Mouse (Mus musculus): ENCODE measurements at regions not wholly inside any gene's neighbourhood (a gene's known extent, or its start where the extent isn't known, plus 50 kb on each side); places are given as distances from the start of the nearest gene placed in this dataset.

GRCm38 (mm10) chr1:193844461-193844860 lies 474.4 kb upstream of the Camk1g start:
- no peak for DNase-seq (ENCODE audit: low spot score in 2 of 2)

- DNase-seq (ENCODE audit: low spot score in 2 of 2): no peak
These were observed 430.9 kb upstream of the Camk1g start for GRCm38 (mm10) chr1:193800998-193801397.

GRCm38 (mm10) chr1:193790579-193790978 lies 420.5 kb upstream of the Camk1g start:
- no peak for DNase-seq (ENCODE audit: low spot score in 2 of 2)

GRCm38 (mm10) chr1:193788496-193788895 lies 418.4 kb upstream of the Camk1g start:
- DNase-seq (ENCODE audit: low spot score in 2 of 2): no peak

DNA sequence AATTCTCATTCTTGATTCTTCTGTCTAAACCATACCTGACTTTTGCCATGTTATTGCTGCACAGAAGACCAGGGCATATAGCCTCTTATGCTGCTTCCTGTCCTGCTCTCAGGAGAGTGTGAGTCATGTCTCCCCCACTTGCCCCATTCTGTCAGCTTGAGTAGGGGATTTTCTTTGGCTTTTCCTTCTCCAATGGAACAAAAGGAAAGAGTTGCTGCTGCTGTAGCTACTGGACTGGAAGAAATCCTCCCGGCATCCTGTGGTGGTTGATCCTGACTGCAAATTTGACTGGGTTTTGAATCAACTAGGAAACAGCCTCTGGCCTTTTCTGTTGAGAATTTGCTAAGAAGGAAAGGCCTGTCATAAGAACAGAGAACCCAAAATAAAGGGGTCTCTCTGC lies 417.3 kb upstream of the Camk1g start:
- DNase-seq (ENCODE audit: low spot score in 2 of 2): no peak

GRCm38 (mm10) chr1:193784966-193785365 lies 414.9 kb upstream of the Camk1g start:
- no peak for DNase-seq (ENCODE audit: low spot score in 2 of 2)

DNA sequence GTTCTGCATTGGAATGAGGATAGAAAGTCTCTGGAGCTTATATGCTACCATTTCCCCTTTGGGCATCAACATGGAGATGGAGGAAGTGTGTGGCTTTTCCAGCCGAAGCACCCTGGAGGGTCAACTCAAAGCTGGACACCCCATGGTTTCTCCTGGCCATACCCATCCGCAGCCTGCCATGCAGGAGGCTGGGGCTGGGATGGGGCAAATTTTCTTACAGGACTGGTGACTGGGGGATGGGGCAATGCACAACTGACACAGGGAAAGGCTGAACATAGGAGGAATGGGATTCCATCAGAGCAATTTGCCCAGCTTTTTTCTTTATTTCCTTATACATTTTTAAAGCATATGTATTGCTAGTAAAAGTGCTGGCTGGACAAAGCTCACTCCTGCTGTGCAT lies 414.4 kb upstream of the Camk1g start:
- DNase-seq (ENCODE audit: low spot score in 2 of 2): no peak

- DNase-seq (ENCODE audit: low spot score in 2 of 2): no peak
These were observed 408.1 kb upstream of the Camk1g start for GRCm38 (mm10) chr1:193778181-193778580.

- no peak for DNase-seq (ENCODE audit: low spot score in 2 of 2)
These were observed 399.4 kb upstream of the Camk1g start for GRCm38 (mm10) chr1:193769546-193769945.

GRCm38 (mm10) chr1:193764103-193764502 lies 394.0 kb upstream of the Camk1g start:
- DNase-seq (ENCODE audit: low spot score in 2 of 2): no peak

- DNase-seq (ENCODE audit: low spot score in 2 of 2): no peak
These were observed 381.7 kb upstream of the Camk1g start for GRCm38 (mm10) chr1:193751819-193752251.

- DNase-seq (ENCODE audit: low spot score in 2 of 2): no peak
These were observed 380.8 kb upstream of the Camk1g start for GRCm38 (mm10) chr1:193750929-193751328.

GRCm38 (mm10) chr1:193747426-193747960 lies 377.4 kb upstream of the Camk1g start:
- no peak for DNase-seq (ENCODE audit: low spot score in 2 of 2)

DNA sequence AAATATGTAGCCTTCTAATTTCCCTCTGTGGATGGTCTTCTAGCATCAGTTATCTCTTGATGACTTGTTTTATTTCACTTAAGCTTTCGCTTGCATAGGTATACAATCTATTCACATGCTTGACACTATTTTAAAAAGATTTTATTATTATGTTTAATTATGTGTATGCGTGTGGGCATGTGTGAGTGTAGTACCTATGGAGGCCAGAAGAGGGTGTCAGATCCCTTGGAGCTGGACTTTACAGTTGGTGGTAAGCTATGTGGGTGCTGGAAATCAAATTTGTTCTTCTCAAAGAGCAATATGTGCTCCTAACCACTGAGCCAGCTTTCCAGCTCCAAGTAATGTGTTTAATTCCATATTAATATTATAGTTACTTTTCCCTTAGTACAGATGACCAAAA lies 372.6 kb upstream of the Camk1g start:
- no peak for DNase-seq (ENCODE audit: low spot score in 2 of 2)

DNA sequence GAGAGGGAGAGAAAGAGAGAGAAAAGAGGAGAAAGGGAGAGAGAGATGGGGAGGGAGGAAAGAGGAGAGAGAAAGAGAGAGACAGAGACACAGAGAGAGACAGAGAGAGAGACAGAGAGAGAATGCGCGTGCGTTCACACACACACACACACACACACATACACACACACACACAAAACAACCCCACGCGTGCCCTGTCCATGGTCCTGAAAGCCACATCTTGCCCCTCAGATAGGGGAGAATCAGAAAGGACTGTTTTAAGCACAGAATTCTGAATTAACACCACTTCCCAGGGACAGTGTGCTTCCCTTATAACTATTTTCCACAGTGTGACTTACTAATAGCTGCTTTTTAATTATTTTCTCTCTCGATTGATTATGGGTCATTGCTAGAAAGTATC lies 368.7 kb upstream of the Camk1g start:
- no peak for DNase-seq (ENCODE audit: low spot score in 2 of 2)

GRCm38 (mm10) chr1:193735949-193736518 lies 365.9 kb upstream of the Camk1g start:
- no peak for DNase-seq (ENCODE audit: low spot score in 2 of 2)

DNA sequence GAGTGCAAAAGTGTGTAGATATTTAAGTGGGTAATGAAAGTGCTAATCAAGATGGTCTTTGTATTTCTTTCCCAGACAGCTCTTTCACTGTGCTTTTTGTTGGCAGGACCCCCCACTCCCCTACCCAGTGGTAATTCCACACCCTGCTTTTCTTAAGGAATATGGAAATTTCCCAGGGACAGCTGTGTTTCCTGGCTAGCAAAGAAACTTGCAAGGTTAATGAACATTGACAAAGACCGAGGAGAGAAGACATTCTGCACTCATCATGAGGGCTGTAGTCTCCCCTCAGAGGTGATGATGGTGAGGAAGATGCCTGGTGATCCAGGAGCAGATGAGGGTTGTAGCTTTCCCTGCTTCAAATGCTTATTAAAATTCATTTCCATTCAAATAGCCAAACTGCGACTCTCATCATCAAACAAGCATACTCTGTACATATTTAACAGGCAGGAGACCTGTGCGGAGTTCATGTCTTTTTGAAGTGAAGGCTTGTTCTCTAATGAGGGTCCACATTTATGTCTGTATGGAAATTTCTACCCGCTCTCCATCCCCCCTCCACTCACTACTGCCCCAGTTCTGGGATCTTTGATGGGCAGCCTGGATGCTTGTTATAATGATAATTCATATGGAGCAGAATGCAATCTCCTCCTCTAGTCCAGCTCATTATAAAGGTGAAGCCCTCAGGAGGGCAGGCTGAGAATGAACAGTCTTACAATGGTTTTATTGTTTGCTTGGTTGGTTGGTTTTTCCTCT lies 364.1 kb upstream of the Camk1g start:
- no peak for DNase-seq (ENCODE audit: low spot score in 2 of 2)

DNA sequence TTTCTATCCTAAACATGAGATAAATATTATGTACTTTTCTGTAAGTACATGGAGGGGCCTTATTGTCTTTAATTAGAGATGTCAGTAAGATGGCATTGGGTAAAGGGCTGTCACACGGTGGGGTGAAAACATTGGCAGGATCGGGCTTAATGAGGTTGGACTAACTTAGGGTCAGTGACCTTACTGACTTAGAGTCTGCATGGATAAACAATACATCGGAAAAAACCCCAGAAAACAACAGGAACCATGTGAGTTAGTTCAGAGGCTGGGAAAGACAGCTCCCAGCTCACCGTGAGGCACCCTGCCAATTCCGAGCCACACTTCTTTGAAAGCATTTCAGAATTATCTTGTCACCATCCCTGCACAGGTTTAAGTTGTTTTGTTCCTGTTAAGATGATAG lies 363.3 kb upstream of the Camk1g start:
- no peak for DNase-seq (ENCODE audit: low spot score in 2 of 2)

- DNase-seq (ENCODE audit: low spot score in 2 of 2): no peak
These were observed 362.0 kb upstream of the Camk1g start for GRCm38 (mm10) chr1:193732113-193732512.

DNA sequence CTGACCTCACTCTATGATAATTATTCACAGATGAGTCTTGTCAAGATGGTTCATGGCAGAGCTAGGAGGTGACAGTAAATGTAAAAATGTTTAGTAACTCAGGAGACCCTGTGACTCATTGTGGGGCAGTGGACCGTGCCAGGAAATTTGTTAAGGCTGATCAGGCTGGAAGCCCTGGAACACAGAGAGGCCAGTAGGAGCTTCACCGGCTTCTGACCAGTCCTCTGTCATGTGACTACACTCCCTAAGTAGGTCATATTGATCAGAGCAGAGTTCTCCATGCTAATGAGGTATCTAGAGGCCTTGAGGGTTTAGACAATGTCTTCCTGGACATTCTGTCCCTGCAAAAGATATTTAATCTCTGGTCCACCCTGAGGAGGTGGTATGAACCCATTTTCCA lies 351.8 kb upstream of the Camk1g start:
- no peak for DNase-seq (ENCODE audit: low spot score in 2 of 2)

DNA sequence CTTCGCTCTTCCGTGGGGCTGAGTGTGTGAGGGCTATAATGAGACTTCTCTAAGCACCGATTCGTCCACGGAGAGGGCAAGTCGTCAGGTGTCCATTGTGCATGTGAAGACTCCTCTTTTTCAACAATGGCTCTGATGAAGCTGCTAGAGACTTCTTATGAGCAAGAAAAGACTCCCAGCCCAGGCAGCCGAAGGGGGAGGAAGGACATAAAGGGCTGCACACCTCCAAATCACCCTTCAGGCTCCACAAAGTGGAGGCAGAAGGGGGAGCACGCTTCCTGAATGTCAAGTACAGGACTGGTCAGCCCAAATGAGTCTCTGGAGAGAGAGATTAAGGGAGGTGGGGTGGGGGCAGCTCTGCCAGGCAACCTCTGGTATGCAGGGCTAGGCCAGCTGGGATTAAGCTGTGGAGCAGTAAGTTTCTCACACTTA lies 350.3 kb upstream of the Camk1g start:
- DNase-seq (ENCODE audit: low spot score in 2 of 2): no peak

DNA sequence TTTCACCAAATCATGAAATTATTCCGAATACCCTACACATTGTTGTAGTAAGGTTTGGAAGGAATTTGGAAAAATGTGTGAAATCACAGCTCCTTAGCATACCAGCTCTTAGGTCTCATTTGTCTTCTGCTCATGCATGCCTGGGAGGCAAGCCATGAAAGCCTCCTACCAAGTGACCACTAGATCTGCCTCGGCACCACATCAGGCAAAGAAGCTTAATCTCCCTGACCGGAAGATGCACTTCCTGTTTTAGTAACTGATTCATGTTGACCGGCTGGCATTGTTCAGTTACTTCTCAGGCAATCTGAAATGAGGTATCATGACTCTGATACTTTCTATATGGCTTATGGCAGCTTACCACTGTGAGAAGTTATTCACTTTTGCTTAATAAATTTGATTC lies 345.2 kb upstream of the Camk1g start:
- DNase-seq (ENCODE audit: low spot score in 2 of 2): no peak

- DNase-seq (ENCODE audit: low spot score in 2 of 2): no peak
These were observed 344.5 kb upstream of the Camk1g start for GRCm38 (mm10) chr1:193714631-193715030.
